Mouse (Mus musculus) gastrocnemius, postnatal 10 days (tissue): ENCODE data around the gene Cpne9. TPM values are rescaled to one million over a fixed set of nuclear protein-coding genes. Genes with fewer than 3 reads are reported as not detected.

ENCODE experiments used
- DNase-seq: peaks from one replicate; pipeline ENCODE4 v3.0.0; 2021; ENCODE audit warnings: mixed read lengths
- total RNA-seq, 2 experiments: library from RNA; stranded (reverse); gene quantifications; 2 replicates each; pipeline ENCODE4 v1.2.3; 2021

Gene Cpne9
- total RNA-seq, 2 experiments from 2014 or later: 0.23 TPM; not detected in 1

DNA sequence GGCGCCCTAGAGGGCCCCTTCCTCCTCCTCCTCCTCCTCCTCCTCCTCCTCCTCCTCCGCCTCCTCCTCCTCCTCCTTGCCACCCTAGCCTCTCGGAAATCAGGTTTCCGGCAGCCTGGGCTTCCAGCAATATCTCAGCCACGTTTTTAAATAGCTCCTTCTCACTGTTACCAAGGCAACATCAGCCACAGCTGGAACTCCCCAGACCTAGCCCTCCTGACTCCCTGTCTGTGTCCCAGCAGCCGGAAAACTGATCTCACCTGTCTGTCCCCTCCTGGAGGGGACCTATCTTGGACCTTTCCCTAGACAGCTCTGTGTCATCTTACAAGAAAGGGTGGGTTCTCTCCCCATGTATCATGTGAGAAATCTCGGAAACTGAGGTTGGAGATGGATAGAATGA, 60.2 kb downstream of the Cpne9 start:
- DNase-seq: no peak

- peak; percentile 82 for DNase-seq
These were observed 61.3 kb downstream of the Cpne9 start, which contains the start of gene Camk1 for GRCm38 (mm10) chr6:113343177-113344092. Gene Camk1 (minus strand): TSS chr6:113343984.

DNA sequence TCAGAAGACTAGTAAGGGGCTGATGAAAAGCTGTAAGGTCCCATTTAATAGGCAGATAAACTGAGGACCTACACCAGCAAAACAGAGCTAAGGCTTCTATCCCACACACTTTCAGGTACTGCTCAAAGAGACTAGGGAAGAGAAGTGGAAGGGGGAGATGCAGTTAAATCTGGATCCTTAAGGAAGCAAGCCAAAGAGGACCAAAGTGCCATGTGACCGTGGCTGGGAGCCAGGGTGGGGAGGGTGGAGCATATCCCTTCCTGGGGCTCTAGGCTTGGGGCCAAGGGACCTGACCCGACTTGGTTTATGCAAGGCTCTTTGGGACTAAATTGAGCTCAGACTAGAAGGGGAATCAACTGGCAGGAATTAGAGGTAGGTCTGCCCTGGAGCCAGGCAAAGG, 62.2 kb downstream of the Cpne9 start:
- DNase-seq: peak; percentile 61

- DNase-seq: no peak
These were observed 64.8 kb downstream of the Cpne9 start for GRCm38 (mm10) chr6:113346897-113347296.

GRCm38 (mm10) chr6:113350538-113350937, 68.4 kb downstream of the Cpne9 start:
- no peak for DNase-seq

DNA sequence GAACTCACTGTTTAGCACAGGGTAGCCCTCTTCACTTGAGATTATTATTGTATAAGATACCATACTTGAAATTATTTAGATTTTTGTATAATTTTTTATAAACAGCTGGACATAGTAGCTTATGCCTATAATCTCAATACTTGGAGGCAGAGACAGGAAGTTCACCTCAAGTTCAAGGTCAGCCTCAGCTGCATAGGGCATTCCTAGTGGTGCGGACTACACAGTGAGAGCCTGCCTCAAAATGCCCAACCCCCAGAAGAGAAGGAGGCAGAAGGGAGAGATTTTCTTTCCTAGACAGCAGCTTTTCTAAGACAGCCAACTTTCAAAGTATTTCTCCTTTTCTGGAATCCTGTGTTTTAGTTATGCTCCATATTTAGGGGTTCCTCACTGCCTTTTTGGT, 69.1 kb downstream of the Cpne9 start:
- no peak for DNase-seq

DNA sequence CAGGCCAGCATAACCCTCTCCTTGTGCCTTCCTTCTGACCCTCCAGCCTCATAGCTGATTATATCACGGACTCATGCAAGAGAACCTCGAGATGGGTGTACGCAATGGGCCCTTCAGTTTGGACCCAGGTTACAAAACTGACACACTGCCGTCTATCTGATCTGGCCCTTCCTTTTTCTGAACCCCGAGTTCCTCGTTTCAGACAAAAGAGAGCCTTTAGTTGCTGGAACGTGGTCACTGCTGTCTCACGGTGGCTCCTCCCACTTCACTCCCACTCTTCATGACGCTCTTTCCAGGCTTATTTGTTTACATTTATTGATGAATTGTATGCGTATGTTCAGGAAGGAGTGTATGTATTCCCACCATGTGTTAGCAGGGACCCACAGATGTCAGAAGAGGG, 69.5 kb downstream of the Cpne9 start:
- DNase-seq: no peak

DNA sequence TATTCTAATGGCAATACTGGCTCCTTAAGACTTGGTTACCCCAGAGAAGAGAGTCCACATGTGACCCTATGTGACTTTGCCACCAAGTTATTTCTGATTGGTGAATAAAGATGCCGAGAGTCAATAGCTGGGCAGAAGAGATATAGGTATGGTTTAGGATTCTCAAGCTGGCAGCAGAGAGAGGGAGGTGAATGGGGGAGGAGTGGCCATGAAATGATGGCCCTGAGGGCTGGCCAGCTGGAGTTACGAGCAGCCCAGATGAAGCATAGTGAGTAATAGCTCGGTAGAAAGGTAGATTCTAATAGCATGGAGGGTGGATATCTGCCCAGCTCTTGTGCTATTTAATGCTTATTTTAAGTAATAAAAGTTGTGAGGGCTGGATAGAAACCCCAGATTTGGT, 70.7 kb downstream of the Cpne9 start:
- no peak for DNase-seq

GRCm38 (mm10) chr6:113353696-113354095, 71.6 kb downstream of the Cpne9 start:
- DNase-seq: no peak

Other genes starting within 250 kb of the Cpne9 start
- gene Thumpd3, start 236.1 kb upstream of the Cpne9 start, total RNA-seq: 10 to 100 TPM; 16.9 to 17.0 TPM
- 10 to 100 TPM; 54.8 to 82.3 TPM for gene Setd5, start 204.9 kb upstream of the Cpne9 start, total RNA-seq
- gene Lhfpl4, start 86.9 kb upstream of the Cpne9 start, total RNA-seq: under 1 TPM; 0.75 to 0.81 TPM
- gene Mtmr14, start 44.5 kb upstream of the Cpne9 start, total RNA-seq: 10 to 100 TPM; 11.9 to 13.2 TPM
- gene Brpf1, start 24.8 kb downstream of the Cpne9 start, total RNA-seq: 10 to 100 TPM; 13.7 to 18.2 TPM
- gene Ogg1, start 44.7 kb downstream of the Cpne9 start, total RNA-seq: 1 to 10 TPM; 8.1 to 8.2 TPM
- 10 to 100 TPM; 35.9 to 44.2 TPM for gene Camk1, start 61.7 kb downstream of the Cpne9 start, total RNA-seq
- 10 to 100 TPM; 18.8 to 21.7 TPM for gene Tada3, start 95.6 kb downstream of the Cpne9 start, total RNA-seq
- gene Arpc4, start 95.8 kb downstream of the Cpne9 start, total RNA-seq: 10 to 100 TPM; 86.3 to 94.5 TPM
- gene Ttll3, start 107.0 kb downstream of the Cpne9 start, total RNA-seq: 1 to 10 TPM; 1.1 to 2.2 TPM
- 10 to 100 TPM; 10.0 to 11.3 TPM for gene Rpusd3, start 137.0 kb downstream of the Cpne9 start, total RNA-seq
- gene Cidec, start 153.5 kb downstream of the Cpne9 start, total RNA-seq: 1 to 10 TPM; 3.9 to 6.4 TPM
- gene Jagn1, start 160.3 kb downstream of the Cpne9 start, total RNA-seq: 10 to 100 TPM; 27.9 to 32.7 TPM
- gene Il17re, start 176.2 kb downstream of the Cpne9 start, total RNA-seq: under 1 TPM; 0.45 to 0.61 TPM
- gene Il17rc, start 189.1 kb downstream of the Cpne9 start, total RNA-seq: 1 to 10 TPM; 5.9 to 9.1 TPM
- gene Creld1, start 201.0 kb downstream of the Cpne9 start, total RNA-seq: 10 to 100 TPM; 33.8 to 39.8 TPM
- under 1 TPM; 0.20 to 0.23 TPM for gene Prrt3, start 219.6 kb downstream of the Cpne9 start, total RNA-seq
- 10 to 100 TPM; 52.1 to 55.1 TPM for gene Emc3, start 249.3 kb downstream of the Cpne9 start, total RNA-seq
- gene Fancd2, start 249.4 kb downstream of the Cpne9 start, total RNA-seq: 1 to 10 TPM; 2.3 to 2.4 TPM